Mouse (Mus musculus) Patski (cell line): Measurements from ENCODE around the gene Exoc1. TPM values are rescaled to one million over a fixed set of nuclear protein-coding genes. Genes with fewer than 3 reads are reported as not detected.

Experiments
- ATAC-seq: fragments of 100-300 bp; one replicate; pipeline ENCODE4 v1.8.0; 2021
- CTCF ChIA-PET: fragments of 350-600 bp; sonication (Branson Sonifier 250); formaldehyde crosslinking; loops from one replicate; lab custom pipeline; 2022; ENCODE audit warnings: inconsistent platforms; lab: Charles Lee
- POLR2A ChIA-PET: fragments of 350-600 bp; sonication (Branson Sonifier 250); formaldehyde crosslinking; loops from one replicate; lab custom pipeline; 2022; ENCODE audit warnings: antibody characterized with exemption, inconsistent platforms; lab: Charles Lee
- DNase-seq: peaks from one replicate; pipeline ENCODE4 v3.0.0-alpha.2; 2011; ENCODE audit warnings: low read depth, low spot score
- H3K27me3 ChIP-seq: fragments of 371-371 bp; one replicate; pipeline ENCODE4 v1.5.1; 2021
- CTCF ChIP-seq: fragments of 100-300 bp; IDR thresholded peaks from one replicate; pipeline ENCODE4 v1.5.1; 2021
- in situ Hi-C: fragments of 300-500 bp; cut with MboI; formaldehyde crosslinking; loops from 3 replicates; pipeline ENCODE4 v1.11.1; 2018; ENCODE audit warnings: low pct_unique_long_range_greater_than_20kb, mixed read lengths
- polyA plus RNA-seq: library from polyadenylated mRNA; unstranded; gene quantifications from one replicate; pipeline ENCODE4 v1.2.3, GENCODE M21; 2021

Gene Exoc1
- 56.1 TPM for polyA plus RNA-seq

GRCm38 (mm10) chr5:76529040-76529703 is at the start of gene Exoc1:
Exoc1 (plus strand) TSS chr5:76529311.
- H3K27me3 ChIP-seq, result no peaks in the 10 kb centered on the region
- in situ Hi-C loops, result loop anchor here (10.0 kb wide), 1 partner anchor 394 kb away; no protein-coding TSS in a partner anchor
- peak; percentile 94 for ATAC-seq
- peak; percentile 75 for DNase-seq
- ChIA-PET CTCF (no interaction called here), POLR2A (no interaction called here)
- no peak for TF ChIP-seq CTCF

- ATAC-seq (no peak), DNase-seq (no peak)
- ChIA-PET CTCF (no interaction called here), POLR2A (no interaction called here)
- no peak for TF ChIP-seq CTCF
- in situ Hi-C loops, result no loop called here
- H3K27me3 ChIP-seq, result peaks cover 26% of the 10 kb centered on the region
Observed at GRCm38 (mm10) chr5:76483811-76484210, 45.3 kb upstream of the Exoc1 start, which contains the start of gene Gm7271. Gm7271 (plus strand) TSS chr5:76484040.

GRCm38 (mm10) chr5:76495126-76495525 is 34.0 kb upstream of the Exoc1 start:
- POLR2A ChIA-PET, result no interaction called here
- TF ChIP-seq CTCF, result no peak
- H3K27me3 ChIP-seq, result peaks cover 12% of the 10 kb centered on the region
- CTCF ChIA-PET, result no interaction called here
- ATAC-seq (no peak), DNase-seq (no peak)
- in situ Hi-C loops, result no loop called here

GRCm38 (mm10) chr5:76522446-76522845 is 6.7 kb upstream of the Exoc1 start:
- peaks cover 17% of the 10 kb centered on the region for H3K27me3 ChIP-seq
- ChIA-PET CTCF (no interaction called here), POLR2A (no interaction called here)
- TF ChIP-seq CTCF, result no peak
- in situ Hi-C loops, result loop anchor here (10.0 kb wide), 1 partner anchor 388 kb away; no protein-coding TSS in a partner anchor
- DNase-seq (no peak), ATAC-seq (no peak)

GRCm38 (mm10) chr5:76524623-76525022 is 4.5 kb upstream of the Exoc1 start:
- H3K27me3 ChIP-seq, result peaks cover 5% of the 10 kb centered on the region
- in situ Hi-C loops, result loop anchor here (10.0 kb wide), 1 partner anchor 390 kb away; no protein-coding TSS in a partner anchor
- POLR2A ChIA-PET, result no interaction called here
- DNase-seq (no peak), ATAC-seq (no peak)
- no peak for TF ChIP-seq CTCF
- CTCF ChIA-PET, result interaction anchor here (1.0 to 1.2 kb wide), 2 partner anchors 10 to 16 kb away, joined by 4 to 5 read pairs; no protein-coding TSS in a partner anchor

- ChIA-PET POLR2A (no interaction called here), CTCF (interaction anchor here (1.0 to 1.2 kb wide), 3 partner anchors 10 to 41 kb away, joined by 4 to 5 read pairs (median 4); no protein-coding TSS in a partner anchor)
- no peak for ATAC-seq
- H3K27me3 ChIP-seq, result peaks cover under 1% of the 10 kb centered on the region
- no peak for DNase-seq
- in situ Hi-C loops, result loop anchor here (10.0 kb wide), 1 partner anchor 390 kb away; no protein-coding TSS in a partner anchor
- no peak for TF ChIP-seq CTCF
Observed at GRCm38 (mm10) chr5:76525066-76525465, 4.0 kb upstream of the Exoc1 start.

- H3K27me3 ChIP-seq, result no peaks in the 10 kb centered on the region
- TF ChIP-seq CTCF, result peak; percentile 60
- in situ Hi-C loops, result loop anchor here (10.0 kb wide), 1 partner anchor 391 kb away; no protein-coding TSS in a partner anchor
- DNase-seq (no peak), ATAC-seq (peak; percentile 15)
- ChIA-PET POLR2A (no interaction called here), CTCF (interaction anchor here (1.0 kb wide), 1 partner anchor 41 kb away, joined by 4 read pairs; no protein-coding TSS in a partner anchor)
Observed at GRCm38 (mm10) chr5:76525829-76526228, 3.3 kb upstream of the Exoc1 start.

GRCm38 (mm10) chr5:76529704-76530066 is 574 bp downstream of the Exoc1 start:
- no peaks in the 10 kb centered on the region for H3K27me3 ChIP-seq
- DNase-seq, result no peak
- no peak for TF ChIP-seq CTCF
- ATAC-seq, result peak; percentile 24
- POLR2A ChIA-PET, result no interaction called here
- CTCF ChIA-PET, result no interaction called here
- in situ Hi-C loops, result loop anchor here (10.0 kb wide), 2 partner anchors 225 to 395 kb away; partner anchors contain the start of gene Clock

- TF ChIP-seq CTCF, result no peak
- POLR2A ChIA-PET, result interaction anchor here (0.6 kb wide), 1 partner anchor 281 kb away, joined by 3 read pairs; no protein-coding TSS in a partner anchor
- DNase-seq (no peak), ATAC-seq (no peak)
- no peaks in the 10 kb centered on the region for H3K27me3 ChIP-seq
- in situ Hi-C loops, result loop anchor here (10.0 kb wide), 1 partner anchor 228 kb away; the partner anchor contains the start of gene Clock
- CTCF ChIA-PET, result no interaction called here
Observed at GRCm38 (mm10) chr5:76533186-76533585, 4.1 kb downstream of the Exoc1 start.

GRCm38 (mm10) chr5:76536231-76536630 is 7.1 kb downstream of the Exoc1 start:
- H3K27me3 ChIP-seq, result no peaks in the 10 kb centered on the region
- DNase-seq, result no peak
- in situ Hi-C loops, result loop anchor here (10.0 kb wide), 1 partner anchor 231 kb away; the partner anchor contains the start of gene Clock
- no peak for TF ChIP-seq CTCF
- CTCF ChIA-PET, result no interaction called here
- POLR2A ChIA-PET, result no interaction called here
- no peak for ATAC-seq

- CTCF ChIA-PET, result no interaction called here
- no peak for ATAC-seq
Observed at GRCm38 (mm10) chr5:76537578-76537977, 8.5 kb downstream of the Exoc1 start.

More at GRCm38 (mm10) chr5:76537578-76537977, 8.5 kb downstream of the Exoc1 start:
- no peak for TF ChIP-seq CTCF
- in situ Hi-C loops, result loop anchor here (10.0 kb wide), 1 partner anchor 233 kb away; the partner anchor contains the start of gene Clock
- no peak for DNase-seq
- POLR2A ChIA-PET, result no interaction called here
- no peaks in the 10 kb centered on the region for H3K27me3 ChIP-seq
